Mouse (Mus musculus): ENCODE data around the gene Phgdh.

Phgdh gene

GRCm38 (mm10) chr3:98291044-98291443 lies 48.7 kb downstream of the Phgdh start:
- DNase-seq (ENCODE audit: low spot score) = no peak

- DNase-seq (ENCODE audit: low spot score) = no peak
Observed at GRCm38 (mm10) chr3:98283205-98283604, 56.6 kb downstream of the Phgdh start.

GRCm38 (mm10) chr3:98282422-98282821 lies 57.4 kb downstream of the Phgdh start:
- no peak for DNase-seq (ENCODE audit: low spot score)

GRCm38 (mm10) chr3:98280933-98281678 lies 58.7 kb downstream of the Phgdh start:
- peak; percentile 75 for DNase-seq (ENCODE audit: low spot score)

- DNase-seq (ENCODE audit: low spot score) = no peak
Observed at GRCm38 (mm10) chr3:98280204-98280932, 59.4 kb downstream of the Phgdh start, which contains the start of gene Hmgcs2. Gene Hmgcs2 (plus strand): TSS chr3:98280435.

DNA sequence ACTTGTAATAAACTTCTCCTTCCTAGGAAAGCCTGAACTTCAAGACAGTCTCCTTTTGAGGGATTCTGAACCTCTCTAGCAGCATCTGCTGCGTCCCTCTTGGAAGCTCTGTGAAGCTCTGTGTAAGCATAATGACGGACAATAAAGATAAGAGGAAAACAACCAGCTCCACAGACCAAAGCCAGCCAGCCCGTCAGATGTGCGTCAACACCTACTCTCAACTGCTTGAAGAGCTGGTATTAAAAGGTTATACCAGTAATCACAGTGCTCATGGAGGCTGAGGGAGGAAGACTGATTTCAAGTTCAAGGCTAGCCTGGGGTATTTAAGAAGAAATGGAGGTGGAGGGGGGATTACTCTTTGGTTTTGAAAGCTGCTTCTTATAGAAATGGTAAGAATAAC lies 60.1 kb downstream of the Phgdh start:
- DNase-seq (ENCODE audit: low spot score) = no peak

DNA sequence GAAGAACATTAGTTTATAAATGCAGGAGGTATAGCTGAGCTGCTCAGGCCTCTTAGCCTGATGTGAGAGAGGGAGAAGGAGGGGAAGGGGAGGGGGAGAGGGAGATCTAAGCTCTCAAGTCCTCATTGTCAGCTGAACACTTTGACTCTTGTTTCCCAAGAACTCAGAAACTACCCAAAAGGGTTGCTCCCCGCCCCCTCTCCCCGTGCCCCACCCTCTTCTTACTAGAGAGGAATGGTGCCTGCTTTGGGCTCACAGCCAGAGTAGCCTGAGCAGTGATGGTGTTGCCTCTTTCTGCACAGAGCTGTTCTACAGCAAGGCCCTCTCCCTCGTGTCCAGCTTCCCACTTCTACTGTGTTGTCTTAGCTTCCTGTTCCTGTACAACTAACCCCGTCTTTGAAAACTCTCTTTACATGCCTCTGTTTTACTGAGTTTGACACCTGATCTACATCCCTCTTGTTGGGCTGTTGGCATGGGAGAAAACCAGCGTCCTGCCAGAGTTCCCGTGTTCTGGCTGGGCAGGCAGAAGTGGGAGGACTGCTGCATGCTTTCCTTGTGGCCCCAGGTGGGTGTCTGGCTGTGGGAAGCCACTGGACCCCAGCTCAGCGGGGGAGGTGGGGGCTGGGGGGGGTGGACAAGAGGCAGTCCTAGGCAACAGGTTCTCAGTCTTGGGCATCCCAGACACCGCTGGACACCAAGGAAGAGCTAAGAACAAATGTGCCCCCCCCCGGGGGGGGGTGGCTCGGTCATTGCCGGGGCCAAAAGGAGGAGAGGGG lies 66.0 kb downstream of the Phgdh start:
- no peak for DNase-seq (ENCODE audit: low spot score)

DNA sequence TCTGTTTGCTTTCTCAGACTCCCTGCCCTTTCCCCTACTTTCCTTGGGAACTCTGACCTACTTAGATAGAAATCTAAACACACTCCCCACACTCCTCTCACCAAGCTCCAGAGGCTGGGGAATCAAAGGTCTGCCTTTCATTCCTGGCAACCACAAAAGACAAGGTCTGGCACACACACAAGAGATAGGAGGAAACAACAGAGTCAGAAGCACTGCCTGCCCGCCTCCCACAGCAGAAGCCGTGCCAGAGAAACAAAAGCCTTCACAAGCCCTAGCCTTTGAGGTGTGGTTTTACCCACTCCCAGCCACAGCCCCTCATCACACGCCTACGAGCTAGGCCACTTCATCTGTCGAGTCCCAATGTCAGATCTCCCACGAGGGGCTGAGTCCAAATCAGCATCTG lies 72.5 kb downstream of the Phgdh start:
- DNase-seq (ENCODE audit: low spot score) = peak; percentile 71

Measured in MN1 (cell line).